Mouse (Mus musculus): Measurements from ENCODE around the gene Chat.

Chat gene

DNA sequence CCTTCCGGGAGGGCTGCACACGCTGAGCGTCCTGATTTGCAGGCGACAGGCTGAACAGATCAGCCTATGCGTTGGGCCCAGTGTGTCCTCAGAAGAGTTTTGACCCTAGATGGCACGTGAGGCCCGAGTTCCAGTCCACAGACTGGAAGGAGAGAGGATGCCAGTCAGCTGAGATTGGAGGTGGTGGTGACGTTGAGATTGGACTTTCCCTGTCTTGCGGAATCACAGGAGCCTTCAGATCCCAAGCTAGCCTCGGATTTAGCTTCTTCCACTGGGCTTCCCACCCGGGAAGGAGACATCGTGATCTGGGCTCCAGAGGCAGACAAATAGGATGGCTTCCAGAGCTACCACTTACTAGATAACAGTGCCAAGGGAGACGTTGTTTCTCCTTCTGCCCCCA is at the start of gene Chat:
TSS of gene Chat (minus strand) at position 101 of the 400 bp plus-strand sequence.
- DNase-seq (ENCODE audit: low spot score): no peak

- peak; percentile 94 for DNase-seq (ENCODE audit: low spot score)
These were observed 47.7 kb upstream of the Chat start, which contains the start of gene Ercc6 for GRCm38 (mm10) chr14:32513336-32514032. Gene Ercc6, plus strand, starts transcription at chr14:32513521.

GRCm38 (mm10) chr14:32512912-32513311 is 47.1 kb upstream of the Chat start:
- DNase-seq (ENCODE audit: low spot score): no peak

GRCm38 (mm10) chr14:32509443-32509961 is 43.7 kb upstream of the Chat start:
- DNase-seq (ENCODE audit: low spot score): no peak

DNA sequence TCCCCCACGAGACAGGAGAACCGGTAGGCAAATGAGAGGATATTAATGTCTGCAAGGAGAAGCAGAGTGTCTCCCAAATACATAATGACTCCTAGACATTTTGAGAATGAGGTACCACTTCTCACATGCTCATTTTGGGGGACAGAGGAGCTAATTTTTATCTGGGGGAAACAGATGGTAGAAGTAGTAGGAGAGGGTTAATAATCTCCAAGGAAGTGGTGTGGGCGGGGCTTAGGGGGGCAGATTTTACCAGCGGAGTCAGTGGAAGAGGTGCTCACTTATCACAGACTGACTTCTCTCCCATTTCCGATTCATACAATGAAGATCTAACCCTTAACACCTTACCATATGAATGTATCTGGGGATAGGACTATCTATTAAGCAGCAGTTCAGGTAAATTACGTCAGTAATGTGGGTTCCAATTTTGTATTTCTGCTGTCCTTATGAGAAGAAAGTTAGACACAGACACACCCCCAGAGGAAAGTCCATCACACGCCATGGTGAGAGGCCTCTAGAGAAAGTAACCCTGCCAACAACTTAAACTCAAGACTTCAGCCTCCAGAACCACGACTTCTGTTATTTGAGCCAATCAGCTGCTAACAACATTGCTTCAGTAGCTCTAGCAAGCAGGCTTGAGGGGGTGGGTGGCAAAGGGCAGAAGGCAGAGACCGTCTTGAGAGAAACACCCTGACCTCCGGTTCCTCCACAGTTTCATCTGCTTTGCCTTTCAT is 42.5 kb upstream of the Chat start:
- no peak for DNase-seq (ENCODE audit: low spot score)

GRCm38 (mm10) chr14:32507216-32507615 is 41.4 kb upstream of the Chat start:
- DNase-seq (ENCODE audit: low spot score): no peak

- no peak for DNase-seq (ENCODE audit: low spot score)
These were observed 40.5 kb upstream of the Chat start for GRCm38 (mm10) chr14:32506329-32506728.

DNA sequence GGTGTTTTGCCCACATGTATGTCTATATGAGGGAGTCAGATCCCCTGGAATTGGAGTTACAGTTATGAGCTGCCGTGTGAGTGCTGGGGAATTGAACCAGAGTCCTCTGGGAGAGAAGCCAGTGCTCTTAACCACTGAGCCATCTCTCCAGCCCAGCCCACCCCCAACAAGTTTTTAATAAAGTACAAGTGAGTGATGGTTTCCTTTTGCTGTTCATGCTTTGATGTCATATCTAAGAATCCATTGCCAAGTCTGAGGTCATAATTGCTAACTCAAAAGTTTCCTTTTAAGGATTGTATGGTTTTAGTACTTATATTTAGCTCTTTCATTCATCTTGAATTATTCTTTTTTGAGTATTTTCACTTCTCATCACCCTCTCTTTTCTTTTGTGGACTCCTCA is 38.1 kb upstream of the Chat start:
- no peak for DNase-seq (ENCODE audit: low spot score)

DNA sequence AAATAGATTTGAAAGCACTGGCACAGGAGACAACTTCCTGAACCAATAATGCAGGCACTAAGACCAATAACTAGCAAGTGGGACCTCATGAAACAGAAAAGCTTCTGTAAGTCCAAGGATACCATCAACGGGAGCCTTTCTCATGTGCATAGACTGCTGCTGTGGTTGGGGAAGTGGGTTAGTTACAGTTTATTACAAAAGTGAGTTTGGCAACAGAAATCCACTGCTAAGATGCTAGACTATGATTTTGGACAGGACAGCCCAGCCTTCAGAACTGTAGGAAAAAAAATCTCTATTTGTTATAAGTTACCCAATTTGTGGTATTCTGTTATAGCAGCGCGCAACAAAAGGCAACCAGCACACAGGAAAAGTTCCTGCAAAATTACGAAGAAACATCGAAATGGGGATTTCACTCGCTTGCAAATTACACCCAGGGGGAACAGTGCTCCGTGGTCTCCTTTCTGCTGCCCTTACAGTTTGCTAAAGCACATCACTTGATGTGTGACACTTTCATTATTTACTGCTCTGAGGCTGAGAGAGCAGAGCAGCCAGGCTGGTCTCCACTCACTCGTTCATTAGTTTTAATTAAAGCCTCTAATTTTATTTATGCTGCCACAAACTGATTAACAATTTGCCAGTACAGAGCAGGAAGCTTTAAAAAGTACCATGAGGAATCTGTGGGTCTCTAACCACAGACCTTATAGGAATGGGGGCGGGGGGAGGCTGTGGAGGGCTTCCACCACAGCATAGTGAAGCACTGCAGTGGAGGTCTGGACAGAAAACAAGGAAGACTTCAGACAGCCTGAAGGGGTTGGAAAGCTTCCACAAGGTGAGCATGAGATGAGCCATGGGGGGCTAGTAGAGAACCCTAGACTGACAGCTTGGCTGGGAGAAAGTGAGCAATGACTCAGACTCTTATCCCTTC is 37.2 kb upstream of the Chat start:
- DNase-seq (ENCODE audit: low spot score): no peak

GRCm38 (mm10) chr14:32501303-32501702 is 35.5 kb upstream of the Chat start:
- DNase-seq (ENCODE audit: low spot score): no peak

DNA sequence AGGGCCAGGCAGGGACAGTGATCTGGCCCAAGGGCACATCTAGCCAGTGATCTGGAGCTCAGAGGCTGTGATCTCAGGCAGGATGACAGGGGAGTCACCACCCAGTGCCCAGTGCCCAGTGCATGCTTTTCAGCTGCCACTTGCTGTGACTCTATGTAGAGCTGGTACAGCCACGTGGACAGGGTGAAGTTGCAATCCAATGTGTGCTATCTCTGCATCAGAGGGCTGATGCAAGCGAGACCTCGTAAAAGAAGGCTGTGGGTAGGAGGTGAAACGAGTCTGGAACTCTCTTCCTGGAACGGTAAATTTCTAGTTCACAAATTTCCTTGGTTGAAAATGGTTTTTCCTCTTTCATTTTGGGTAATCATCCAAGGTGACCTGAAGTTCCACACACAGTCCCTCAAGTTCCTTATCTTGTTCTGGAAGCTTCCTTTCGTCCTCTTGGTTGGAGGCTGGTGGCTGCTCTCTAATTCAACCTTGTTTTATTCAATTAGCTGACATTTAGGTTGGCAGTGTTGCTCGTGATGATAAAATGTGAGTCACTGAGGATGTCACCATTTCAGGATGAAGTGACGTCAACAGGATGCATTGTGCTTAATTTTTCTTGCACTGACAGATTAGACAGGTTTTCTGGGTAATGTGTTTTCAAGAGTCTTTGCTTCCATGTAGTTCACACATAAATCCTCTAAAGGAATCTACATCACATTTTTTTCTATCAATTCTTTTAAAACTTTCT is 30.5 kb upstream of the Chat start:
- DNase-seq (ENCODE audit: low spot score): no peak

DNA sequence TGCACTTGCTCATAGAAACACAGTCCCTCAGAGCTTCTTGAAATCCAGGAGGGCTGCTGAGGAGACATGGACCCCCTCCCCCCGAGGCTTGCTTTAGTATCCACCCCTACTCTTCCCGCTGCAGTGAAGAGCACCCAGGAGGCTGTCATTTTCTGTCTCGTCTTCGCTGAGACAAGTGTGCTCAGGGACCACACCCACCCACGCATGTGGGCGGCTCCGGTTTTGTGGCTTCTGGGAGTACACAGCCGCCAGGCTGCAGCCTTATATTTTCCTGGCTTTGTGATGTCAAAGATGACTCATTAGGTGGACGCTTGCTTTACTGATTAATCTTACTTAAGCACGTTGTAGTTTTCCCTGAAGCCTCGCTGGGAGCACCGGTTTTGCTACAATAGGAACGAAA is 26.7 kb upstream of the Chat start:
- DNase-seq (ENCODE audit: low spot score): no peak

GRCm38 (mm10) chr14:32482061-32482460 is 16.3 kb upstream of the Chat start:
- no peak for DNase-seq (ENCODE audit: low spot score)

DNA sequence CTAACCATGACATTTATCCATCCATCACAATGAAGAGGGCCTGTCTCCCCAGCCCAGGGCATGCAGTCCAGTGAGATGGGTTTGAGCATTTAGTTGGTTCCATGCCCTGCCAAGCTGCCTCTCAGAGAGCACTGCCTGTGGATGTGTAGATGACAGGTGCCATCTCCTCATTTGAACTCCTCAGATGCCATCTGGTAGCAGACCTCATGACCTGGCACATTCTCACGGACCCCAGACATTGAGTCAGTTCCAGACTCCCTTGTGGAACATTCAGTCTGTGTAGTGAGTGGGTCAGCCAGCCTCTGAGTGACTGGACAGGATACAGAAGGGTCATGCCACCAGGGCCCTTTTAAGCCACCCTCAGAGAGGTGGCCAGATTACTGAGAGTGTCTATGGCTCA is 11.8 kb upstream of the Chat start:
- DNase-seq (ENCODE audit: low spot score): no peak

- no peak for DNase-seq (ENCODE audit: low spot score)
These were observed 10.8 kb upstream of the Chat start for GRCm38 (mm10) chr14:32476559-32476958.

DNA sequence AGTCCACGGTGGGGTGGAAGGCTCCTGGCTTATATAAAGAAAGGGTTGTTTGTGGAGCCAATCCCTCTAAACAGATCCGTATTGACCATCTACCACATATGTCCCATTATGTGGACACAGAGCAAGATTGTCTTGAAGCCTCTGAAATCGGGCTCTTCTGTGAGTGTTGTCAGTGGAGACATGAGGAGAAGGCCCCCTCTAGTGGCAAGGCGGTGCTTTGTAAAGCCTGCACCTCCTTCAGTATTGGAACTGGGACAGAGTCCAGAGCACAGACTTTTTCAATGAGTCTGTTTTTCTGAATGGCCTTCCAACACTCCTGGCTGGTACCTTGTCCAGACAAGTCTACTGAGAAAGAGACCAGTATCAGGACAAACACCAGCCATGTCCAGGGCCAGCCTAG is 7.2 kb upstream of the Chat start:
- no peak for DNase-seq (ENCODE audit: low spot score)

- peak; percentile 33 for DNase-seq (ENCODE audit: low spot score)
These were observed 1.8 kb upstream of the Chat start for GRCm38 (mm10) chr14:32467606-32468005.

GRCm38 (mm10) chr14:32465506-32465870 is 301 bp downstream of the Chat start:
- no peak for DNase-seq (ENCODE audit: low spot score)

DNA sequence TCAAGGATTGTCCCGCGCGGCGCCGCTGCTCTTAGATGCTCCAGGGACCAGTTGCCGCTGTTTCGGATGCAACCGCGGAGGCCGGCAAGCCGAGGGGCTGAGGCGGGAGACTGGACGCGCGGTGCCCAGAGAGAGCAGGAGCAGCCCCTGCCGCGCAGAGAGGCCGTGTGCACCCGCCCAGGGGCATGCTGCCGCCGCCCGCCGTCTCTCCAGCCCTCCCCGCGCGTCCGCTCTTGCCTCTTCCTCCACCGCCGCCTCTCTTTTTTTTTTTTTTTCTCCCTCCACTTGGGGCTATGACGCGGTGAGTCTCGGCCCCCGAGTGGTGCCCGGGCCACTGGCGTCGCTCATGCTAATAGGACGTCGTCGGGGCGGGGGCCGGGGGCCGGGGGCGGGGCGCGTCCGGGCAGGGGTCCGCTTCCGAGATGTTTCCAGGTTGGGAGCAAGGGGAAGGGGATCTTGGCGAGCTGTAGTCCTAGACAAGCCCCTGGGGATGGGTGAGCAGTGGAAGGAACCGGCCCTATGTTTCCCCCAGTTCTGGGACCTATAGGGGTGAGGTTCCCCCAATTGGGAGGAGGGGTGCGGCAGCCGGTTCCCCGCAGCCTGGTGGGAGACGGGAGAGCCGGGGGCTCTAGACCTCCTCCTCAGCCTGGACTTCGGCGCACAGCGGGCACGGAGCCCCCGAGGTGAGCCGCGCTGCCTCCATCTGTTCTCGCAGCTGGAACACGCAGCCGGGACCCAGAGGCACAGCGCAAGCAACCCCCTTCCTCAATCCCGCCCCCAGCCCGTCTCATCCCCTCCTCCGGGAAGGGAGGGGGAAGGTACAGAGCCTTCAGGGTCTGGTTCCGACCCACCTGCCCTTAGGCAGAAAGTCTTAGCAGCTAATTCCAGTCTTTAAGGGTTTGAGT is 936 bp downstream of the Chat start, which contains the start of gene Slc18a3:
TSS of gene Slc18a3 (minus strand) at position 250 of the 905 bp plus-strand sequence.
- DNase-seq (ENCODE audit: low spot score): no peak
